Mouse (Mus musculus) forebrain, embryonic 13.5 days (tissue): ENCODE results near the gene Ctxn2. TPM values are rescaled to one million over a fixed set of nuclear protein-coding genes. Genes with fewer than 3 reads are reported as not detected.
A peak's percentile ranks its signal among the peaks of the same experiment; 100 is the strongest.
"Not testable (repeated sequence)": the region's sequence is repeated elsewhere in the genome, so short reads cannot be mapped to it uniquely, and the experiment has no call there.

Experiments used
- ATAC-seq: fragments of 200-750 bp; cut with Nextera tagmentation; 2 replicates; pipeline ENCODE4 v1.8.0; 2017
- H3K27ac ChIP-seq: fragments of 300-500 bp; sonication (generic); 2 replicates; pipeline ENCODE4 v1.5.1; 2015; ENCODE audit warnings: inconsistent platforms, mild to moderate bottlenecking, moderate library complexity
- H3K27me3 ChIP-seq: fragments of 300-500 bp; sonication (generic); 2 replicates; pipeline ENCODE4 v1.6.1; 2015; ENCODE audit warnings: mild to moderate bottlenecking, inconsistent platforms
- H3K36me3 ChIP-seq: fragments of 300-500 bp; sonication (generic); 2 replicates; pipeline ENCODE4 v1.6.1; 2015; ENCODE audit warnings: mild to moderate bottlenecking, inconsistent platforms; ENCODE audit not compliant: poor library complexity, severe bottlenecking
- H3K4me1 ChIP-seq: fragments of 300-500 bp; sonication (generic); 2 replicates; pipeline ENCODE4 v1.6.1; 2015; ENCODE audit warnings: inconsistent platforms
- H3K4me2 ChIP-seq: fragments of 300-500 bp; sonication (generic); 2 replicates; pipeline ENCODE4 v1.6.1; 2015; ENCODE audit warnings: inconsistent platforms, mild to moderate bottlenecking, moderate library complexity
- H3K4me3 ChIP-seq: fragments of 300-500 bp; sonication (generic); 2 replicates; pipeline ENCODE4 v1.5.1; 2015; ENCODE audit warnings: mild to moderate bottlenecking, inconsistent platforms
- H3K9ac ChIP-seq: fragments of 300-500 bp; sonication (generic); 2 replicates; pipeline ENCODE4 v1.6.1; 2015; ENCODE audit warnings: mild to moderate bottlenecking, inconsistent platforms
- H3K9me3 ChIP-seq: fragments of 300-500 bp; sonication (generic); replicated peaks from 2 replicates; pipeline ENCODE4 v1.6.1; 2016; ENCODE audit warnings: inconsistent platforms
- WGBS: fragments of 180-500 bp; shearing (Covaris S2); methylation state at CpG from one replicate; pipeline ENCODE4 v1.1.7; 2015; 5-methylcytosine and 5-hydroxymethylcytosine counted together
- polyA plus RNA-seq: library from polyadenylated mRNA; unstranded; fragments of >200 nt; fragmentation: Nextera tagmentation; extraction: Ambion mirVana; gene quantifications from 2 replicates; pipeline ENCODE4 v1.2.1, GENCODE M21; 2015

Gene Ctxn2
- polyA plus RNA-seq, result 0.87 and 1.2 TPM in 2 replicates

DNA sequence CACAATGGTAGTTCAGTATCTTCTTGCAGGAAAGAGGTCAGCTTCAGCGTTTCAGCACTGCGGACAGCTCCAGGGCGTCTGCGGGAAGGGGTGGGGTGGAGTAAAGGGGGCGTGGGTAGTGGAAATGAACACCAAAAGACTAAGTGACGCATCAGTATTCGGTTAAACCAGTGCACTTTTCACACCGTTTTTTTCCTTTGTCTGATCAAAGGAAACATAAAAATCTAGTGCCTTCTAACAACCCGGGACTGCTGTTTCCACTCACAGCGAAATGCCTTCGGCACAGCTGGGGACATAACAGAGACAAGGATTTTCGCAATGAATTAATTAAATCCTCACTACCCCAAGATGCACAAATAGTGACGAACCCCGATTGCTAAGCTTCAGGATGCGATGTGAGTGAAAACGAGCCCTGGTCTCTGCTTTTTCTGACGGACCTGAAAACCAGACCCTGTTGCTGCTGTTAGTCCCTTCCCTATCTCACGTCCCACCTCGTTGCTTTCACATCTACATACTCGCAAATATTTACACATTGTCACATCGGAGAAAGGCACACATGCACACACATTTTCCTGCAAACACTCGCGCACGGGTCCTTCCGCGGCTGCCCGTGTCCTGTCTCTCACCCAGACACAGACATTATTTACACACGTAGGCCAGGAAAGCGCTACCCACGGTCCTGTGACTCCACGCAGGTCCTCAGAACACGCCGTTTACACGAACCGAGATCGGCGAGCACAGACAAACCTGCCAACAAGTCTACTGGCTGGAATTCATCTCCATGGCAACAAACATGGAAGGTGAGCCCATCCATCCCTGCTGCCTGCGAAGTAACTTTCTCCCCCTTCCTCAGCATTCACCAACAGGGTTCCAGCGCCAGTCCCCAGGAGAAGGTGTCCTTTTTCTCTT lies at the start of gene Ctxn2:
Gene Ctxn2, plus strand, starts transcription at position 790 of the 909 bp plus-strand sequence.
- WGBS, result 2% methylated on average over 39 of the region's 39 CpGs
- peak within 1 kb of the TSS; percentile 60 for H3K9ac ChIP-seq
- peaks cover 13% of the 10 kb centered on the region for H3K4me1 ChIP-seq
- H3K27ac ChIP-seq, result no peak within 1 kb of the TSS; the same call in 1 of the 2 replicates
- H3K9me3 ChIP-seq, result no peaks in the 10 kb centered on the region
- peak within 1 kb of the TSS; percentile 69 for H3K4me2 ChIP-seq
- no peaks in the 10 kb centered on the region for H3K27me3 ChIP-seq
- peak; percentile 83 for ATAC-seq
- H3K36me3 ChIP-seq, result no peaks in the 10 kb centered on the region
- H3K4me3 ChIP-seq, result peak within 1 kb of the TSS; percentile 45

GRCm38 (mm10) chr2:125088757-125089156 lies 47.7 kb upstream of the Ctxn2 start:
- Histone ChIP-seq H3K27ac (no peak overlapping the region), H3K9ac (no peak overlapping the region), H3K4me1 (no peaks in the 10 kb centered on the region), H3K36me3 (peaks cover 52% of the 10 kb centered on the region), H3K4me3 (no peak overlapping the region), H3K9me3 (no peaks in the 10 kb centered on the region), H3K4me2 (no peak overlapping the region), H3K27me3 (no peaks in the 10 kb centered on the region)
- WGBS, result 94% methylated on average over 7 of the region's 7 CpGs
- ATAC-seq, result no peak

- ATAC-seq, H3K27me3 ChIP-seq, H3K4me2 ChIP-seq, H3K9me3 ChIP-seq, H3K27ac ChIP-seq, H3K4me3 ChIP-seq, H3K4me1 ChIP-seq, H3K9ac ChIP-seq: not testable (repeated sequence)
- H3K36me3 ChIP-seq, result peaks cover 50% of the 10 kb centered on the region
- WGBS, result 86% methylated on average over 3 of the region's 3 CpGs
Observed at GRCm38 (mm10) chr2:125092123-125092522, 44.4 kb upstream of the Ctxn2 start.

- H3K36me3 ChIP-seq, result peaks cover 73% of the 10 kb centered on the region
- not testable (repeated sequence) for H3K27ac ChIP-seq, H3K27me3 ChIP-seq, ATAC-seq, H3K4me3 ChIP-seq, H3K4me1 ChIP-seq, H3K9me3 ChIP-seq, H3K9ac ChIP-seq, H3K4me2 ChIP-seq
- WGBS, result 96% methylated on average over 13 of the region's 13 CpGs
Observed at GRCm38 (mm10) chr2:125104491-125104890, 32.0 kb upstream of the Ctxn2 start.

DNA sequence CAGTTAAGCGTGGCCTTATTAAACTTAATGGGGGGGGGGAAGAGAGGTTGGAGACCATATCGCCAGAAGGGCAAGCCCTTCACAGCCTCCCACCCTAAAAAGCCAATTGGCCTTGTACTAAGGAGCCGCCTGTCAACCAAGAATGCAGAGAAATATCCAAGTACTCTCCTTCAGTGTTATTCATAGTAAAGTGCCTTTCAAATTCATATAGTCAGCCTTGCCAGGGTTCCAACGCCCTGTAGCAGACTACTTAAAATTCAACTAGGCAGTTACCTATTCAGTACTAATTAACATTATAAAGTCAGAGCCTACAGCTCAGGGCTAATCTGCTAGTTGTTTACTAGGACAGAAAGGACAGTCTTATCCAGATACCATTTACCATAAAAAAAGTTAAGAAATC lies 30.0 kb upstream of the Ctxn2 start:
- WGBS, result 67% methylated on average over 4 of the region's 4 CpGs
- not testable (repeated sequence) for H3K27me3 ChIP-seq, H3K9me3 ChIP-seq, H3K4me1 ChIP-seq, H3K27ac ChIP-seq, H3K4me2 ChIP-seq, H3K9ac ChIP-seq, ATAC-seq, H3K4me3 ChIP-seq
- peaks cover 59% of the 10 kb centered on the region for H3K36me3 ChIP-seq

DNA sequence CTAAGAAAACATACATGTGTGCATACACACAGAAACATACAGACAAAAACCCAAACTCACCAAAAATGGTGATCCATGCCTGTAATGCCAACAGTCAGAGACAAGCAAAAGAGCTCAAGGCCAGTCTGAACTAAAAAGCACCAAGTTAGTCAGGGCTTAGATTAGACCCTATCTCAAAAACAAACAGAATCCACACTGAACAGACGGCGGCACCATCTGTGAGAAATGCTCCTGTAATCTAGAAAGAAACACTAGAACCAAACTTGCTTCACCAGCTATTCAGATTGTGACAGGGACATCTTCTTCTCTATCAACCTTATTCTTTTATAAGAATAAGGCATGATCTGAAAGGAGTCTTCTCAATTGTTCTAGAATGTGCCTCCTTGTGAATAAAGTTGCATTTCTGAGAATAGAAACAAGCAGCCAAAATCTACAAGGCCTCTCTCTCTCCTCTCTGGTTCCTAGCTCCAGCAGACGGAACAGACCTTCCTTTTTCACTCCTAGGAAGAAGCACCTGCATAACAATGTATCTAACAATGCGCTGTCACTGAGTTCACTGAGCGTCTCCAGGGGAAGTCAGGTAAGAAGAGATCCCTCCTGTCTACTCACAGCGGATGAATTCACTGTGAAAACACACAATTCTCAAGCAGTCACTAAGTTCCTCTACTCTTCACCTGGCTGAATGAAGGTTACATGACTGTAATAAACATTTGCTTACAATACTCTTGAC lies 16.9 kb upstream of the Ctxn2 start:
- Histone ChIP-seq H3K36me3 (peaks cover 15% of the 10 kb centered on the region), H3K4me1 (peaks cover 32% of the 10 kb centered on the region), H3K9me3 (no peaks in the 10 kb centered on the region), H3K27me3 (no peaks in the 10 kb centered on the region), H3K27ac (no peak overlapping the region), H3K4me3 (no peak overlapping the region), H3K9ac (no peak overlapping the region), H3K4me2 (no peak overlapping the region)
- 73% methylated on average over 6 of the region's 6 CpGs for WGBS
- ATAC-seq, result no peak

DNA sequence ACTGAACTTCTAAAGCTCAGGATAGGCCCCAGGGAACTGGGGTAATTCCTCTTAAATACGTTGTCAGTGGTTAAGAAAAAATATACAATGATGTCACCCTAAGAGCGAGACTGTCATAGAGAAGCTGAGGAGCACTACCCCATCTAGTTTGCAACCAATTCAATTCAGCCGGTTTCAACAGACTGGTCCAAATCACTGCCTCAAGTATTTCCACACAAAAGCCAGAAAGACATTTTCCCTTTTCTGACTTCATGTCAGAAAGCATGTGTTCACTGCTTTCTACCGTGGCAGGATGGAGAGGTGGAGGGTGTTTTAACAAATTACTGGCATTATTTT lies 14.2 kb upstream of the Ctxn2 start:
- 4% methylated on average over 4 of the region's 4 CpGs for WGBS
- peak overlapping the region; percentile 95 for H3K27ac ChIP-seq
- H3K27me3 ChIP-seq, result no peaks in the 10 kb centered on the region
- H3K4me1 ChIP-seq, result peaks cover 32% of the 10 kb centered on the region
- no peaks in the 10 kb centered on the region for H3K9me3 ChIP-seq
- peak overlapping the region; percentile 67 for H3K4me2 ChIP-seq
- peak overlapping the region; percentile 99 for H3K9ac ChIP-seq
- peak overlapping the region; percentile 85 for H3K4me3 ChIP-seq
- ATAC-seq, result peak; percentile 37; the same call in 1 of the 2 replicates
- no peaks in the 10 kb centered on the region for H3K36me3 ChIP-seq

DNA sequence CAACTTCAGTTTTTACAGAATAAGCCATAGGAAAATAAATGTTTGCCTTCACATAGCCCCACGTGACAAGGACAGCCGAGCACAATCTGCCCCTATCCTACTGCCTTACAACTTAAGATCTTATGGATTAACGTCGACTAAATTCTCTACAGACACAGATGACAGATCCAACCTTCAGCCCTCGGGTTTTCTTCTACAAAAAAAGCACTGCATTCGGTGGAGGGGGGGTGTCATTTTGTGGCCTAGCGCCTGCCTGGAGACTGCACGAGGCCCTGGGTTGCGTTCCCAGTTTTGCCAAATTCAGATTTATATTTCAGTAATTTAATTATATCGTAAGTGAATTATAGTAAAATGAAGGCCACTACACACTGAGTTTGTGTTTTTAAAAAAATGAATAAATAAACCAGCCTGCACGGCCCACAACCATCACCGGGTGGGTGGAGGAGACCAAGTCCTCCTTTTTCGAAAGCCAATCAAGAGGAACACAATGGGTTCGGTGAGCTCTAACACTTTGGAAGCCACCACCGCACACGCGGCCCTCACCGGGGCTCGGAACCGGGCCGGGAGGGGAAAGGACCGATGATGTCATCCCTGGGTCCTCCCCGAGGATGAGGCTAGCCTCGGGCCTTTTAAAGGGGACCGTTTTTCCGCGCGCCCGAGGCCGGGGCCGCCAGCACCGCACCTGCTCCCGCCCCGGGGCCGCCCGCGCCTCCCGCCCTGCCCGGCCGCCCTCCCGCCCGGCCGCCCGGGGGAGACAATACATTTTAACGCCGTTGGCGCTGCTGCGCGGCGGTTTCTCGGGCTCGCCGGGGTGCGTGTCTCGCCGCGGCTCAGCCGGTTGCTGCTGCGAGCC lies 13.6 kb upstream of the Ctxn2 start:
- ATAC-seq, result peak; percentile 76
- WGBS, result under 1% methylated on average over 43 of the region's 59 CpGs
- H3K27me3 ChIP-seq, result no peaks in the 10 kb centered on the region

DNA sequence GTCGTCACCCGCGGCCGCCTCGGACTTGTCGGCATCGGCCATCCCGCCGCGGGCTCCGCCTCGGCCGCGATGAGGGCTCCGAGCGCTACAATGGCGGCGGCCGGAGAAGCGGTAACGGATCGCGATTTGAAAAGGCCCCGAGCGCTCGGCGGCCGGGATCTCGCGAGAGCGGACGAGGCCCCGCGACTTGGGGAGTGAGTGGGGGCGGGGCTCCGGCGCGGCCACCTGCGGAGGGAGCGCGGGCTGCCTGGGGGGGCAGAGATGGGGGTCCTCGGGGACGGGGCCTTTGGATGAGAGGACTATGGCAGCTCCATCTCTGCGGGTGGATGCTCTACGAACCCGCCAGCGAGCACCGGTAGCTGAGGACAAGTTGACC lies 13.0 kb upstream of the Ctxn2 start, which contains the start of gene Myef2:
Gene Myef2, minus strand, starts transcription at position 185 of the 376 bp plus-strand sequence.
- H3K9ac ChIP-seq, result peak within 1 kb of the TSS; percentile 99
- WGBS, result under 1% methylated on average over 36 of the region's 48 CpGs
- peak within 1 kb of the TSS; percentile 95 for H3K27ac ChIP-seq
- peak; percentile 89 for ATAC-seq
- no peaks in the 10 kb centered on the region for H3K27me3 ChIP-seq
- H3K4me2 ChIP-seq, result peak within 1 kb of the TSS; percentile 67
- no peaks in the 10 kb centered on the region for H3K36me3 ChIP-seq
- no peaks in the 10 kb centered on the region for H3K9me3 ChIP-seq
- peak within 1 kb of the TSS; percentile 85 for H3K4me3 ChIP-seq
- peaks cover 30% of the 10 kb centered on the region for H3K4me1 ChIP-seq

More for the DNA sequence above, 13.6 kb upstream of the Ctxn2 start:
- Histone ChIP-seq H3K36me3 (no peaks in the 10 kb centered on the region), H3K9ac (peak overlapping the region; percentile 99), H3K4me2 (peak overlapping the region; percentile 67), H3K4me1 (peaks cover 32% of the 10 kb centered on the region), H3K4me3 (peak overlapping the region; percentile 85), H3K27ac (peak overlapping the region; percentile 95), H3K9me3 (no peaks in the 10 kb centered on the region)

DNA sequence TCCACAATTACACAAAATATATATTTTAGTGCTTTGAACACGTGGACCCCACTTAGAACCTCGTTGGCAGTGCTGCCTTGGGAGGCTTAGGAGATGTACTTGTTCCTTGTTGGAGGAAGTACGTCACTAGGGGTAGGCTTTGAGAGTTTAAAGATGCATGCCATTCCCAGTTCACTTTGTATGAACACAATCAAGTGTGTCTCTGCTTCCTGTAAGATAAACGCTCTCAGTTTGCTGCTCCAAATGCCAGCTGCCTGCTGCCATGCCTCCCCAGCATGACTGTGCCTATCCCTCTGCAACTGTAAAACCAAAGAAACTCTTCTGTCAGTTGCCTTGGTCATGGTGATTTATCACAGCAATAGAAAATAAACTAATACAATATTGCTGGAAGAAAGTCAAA lies 10.7 kb upstream of the Ctxn2 start:
- WGBS, result 44% methylated on average over 4 of the region's 4 CpGs

DNA sequence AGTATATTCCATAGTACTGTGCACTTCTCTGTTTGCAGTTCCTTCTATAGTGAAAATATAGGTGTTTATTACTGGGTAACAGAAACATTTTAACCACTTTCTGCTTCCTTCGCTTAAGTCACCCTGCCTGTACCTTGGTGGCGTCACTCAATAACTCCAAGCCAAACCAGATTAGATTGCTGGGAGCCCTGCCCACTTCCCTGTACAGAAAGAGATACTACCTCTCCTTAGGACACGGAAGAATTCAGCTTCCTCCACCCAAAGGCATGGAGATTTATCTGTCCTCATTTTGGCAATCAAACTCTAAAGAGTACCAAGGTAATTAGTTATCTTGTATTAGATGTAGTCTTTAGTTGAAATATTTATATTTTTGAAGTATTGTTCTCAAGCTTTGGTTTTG lies 9.7 kb upstream of the Ctxn2 start:
- no peaks in the 10 kb centered on the region for H3K36me3 ChIP-seq
- H3K27me3 ChIP-seq, result no peaks in the 10 kb centered on the region
- H3K27ac ChIP-seq, result no peak overlapping the region
- 90% methylated on average over 3 of the region's 3 CpGs for WGBS
- H3K4me3 ChIP-seq, result no peak overlapping the region
- H3K4me2 ChIP-seq, result no peak overlapping the region
- no peak for ATAC-seq
- H3K4me1 ChIP-seq, result peaks cover 6% of the 10 kb centered on the region
- no peak overlapping the region for H3K9ac ChIP-seq
- H3K9me3 ChIP-seq, result no peaks in the 10 kb centered on the region

More for the DNA sequence above, 10.7 kb upstream of the Ctxn2 start:
- H3K4me2 ChIP-seq, result no peak overlapping the region
- no peak for ATAC-seq
- H3K36me3 ChIP-seq, result no peaks in the 10 kb centered on the region
- H3K9ac ChIP-seq, result no peak overlapping the region
- H3K27me3 ChIP-seq, result no peaks in the 10 kb centered on the region
- peaks cover 15% of the 10 kb centered on the region for H3K4me1 ChIP-seq
- no peaks in the 10 kb centered on the region for H3K9me3 ChIP-seq
- no peak overlapping the region for H3K27ac ChIP-seq
- H3K4me3 ChIP-seq, result no peak overlapping the region
